In the genomic region with DNA sequence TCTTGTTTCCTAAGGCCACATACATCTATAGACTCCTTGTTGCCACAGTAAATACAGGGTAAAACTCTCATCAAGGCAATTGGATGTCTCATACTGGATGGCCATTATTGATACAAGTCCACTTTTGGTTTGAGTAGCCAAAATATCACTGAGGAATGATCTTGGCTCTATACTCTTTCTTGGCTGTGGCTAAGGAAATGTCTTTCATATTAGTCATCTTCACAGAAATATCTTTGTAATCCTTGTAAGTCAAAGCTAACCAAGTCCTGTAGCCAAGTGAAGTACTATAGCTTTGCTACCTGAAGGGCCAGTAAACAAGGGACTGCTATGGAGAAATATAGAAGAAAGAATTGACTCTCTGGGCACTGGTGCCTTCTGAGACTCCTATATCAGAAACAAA, we compare ENCODE assay signal across 19 mouse cellular contexts.
"Had no signal": no experiment of that assay in that cellular context is flagged by ENCODE, and none has a peak within 500 bp of the region (broad histone marks: within the 10 kb centered on the region; RNA-seq: fewer than 3 reads in every experiment).

No protein-coding gene starts in this region.

- H3K27me3 ChIP-seq: midbrain, embryonic 12.5 days; neural tube, embryonic 13.5 days; neural tube, embryonic 15.5 days; stomach, embryonic 15.5 days had no signal

- H3K9me3 ChIP-seq: neural tube, embryonic 15.5 days; stomach, embryonic 15.5 days had no signal

- H3K4me2 ChIP-seq: lung, embryonic 14.5 days; midbrain, embryonic 12.5 days; neural tube, embryonic 13.5 days; neural tube, embryonic 15.5 days; stomach, embryonic 15.5 days had no signal

- DNase-seq: lung, adult 18-20 months; lung, embryonic 14.5 days; lung, postnatal 10 days; lung, postnatal 4 days; midbrain, embryonic 14.5 days; retina, postnatal 1 day; right cerebral cortex, adult 18-20 months; right cerebral cortex, postnatal 25 days; thymus, adult 2 months; thymus, postnatal 25 days; thymus, postnatal 4 days had no signal

- H3K4me3 ChIP-seq: midbrain, embryonic 10.5 days; midbrain, embryonic 12.5 days; myocyte; neural tube, embryonic 13.5 days; neural tube, embryonic 15.5 days; stomach, embryonic 15.5 days had no signal

- H3K9ac ChIP-seq: lung, embryonic 14.5 days; midbrain, embryonic 12.5 days; neural tube, embryonic 13.5 days; neural tube, embryonic 15.5 days; stomach, embryonic 15.5 days had no signal

- H3K36me3 ChIP-seq: midbrain, embryonic 10.5 days; midbrain, embryonic 12.5 days; neural tube, embryonic 13.5 days; neural tube, embryonic 15.5 days; stomach, embryonic 15.5 days had no signal

- H3K27ac ChIP-seq: midbrain, embryonic 10.5 days; midbrain, embryonic 12.5 days; neural tube, embryonic 13.5 days; neural tube, embryonic 15.5 days; stomach, embryonic 15.5 days; stomach, postnatal 0 days had no signal

- H3K4me1 ChIP-seq: midbrain, embryonic 10.5 days; midbrain, embryonic 12.5 days; neural tube, embryonic 13.5 days; stomach, embryonic 15.5 days had no signal

- ATAC-seq: midbrain, embryonic 16.5 days had no signal
